Mouse (Mus musculus) kidney, postnatal 4 days (tissue): ENCODE results near the gene Sall4.
"Not testable (repeated sequence)": the region's sequence is repeated elsewhere in the genome, so short reads cannot be mapped to it uniquely, and the experiment has no call there.

Experiments
- DNase-seq, 2 experiments: peaks; one replicate each; pipeline ENCODE4 v3.0.0; 2021; ENCODE audit warnings: mixed read lengths in 2 of 2

Gene Sall4

GRCm38 (mm10) chr2:168767582-168767981 lies at the start of gene Sall4:
TSS of gene Sall4 (minus strand) at chr2:168767943.
- no peak for DNase-seq

GRCm38 (mm10) chr2:168813243-168813642 lies 45.5 kb upstream of the Sall4 start:
- DNase-seq = no peak

DNA sequence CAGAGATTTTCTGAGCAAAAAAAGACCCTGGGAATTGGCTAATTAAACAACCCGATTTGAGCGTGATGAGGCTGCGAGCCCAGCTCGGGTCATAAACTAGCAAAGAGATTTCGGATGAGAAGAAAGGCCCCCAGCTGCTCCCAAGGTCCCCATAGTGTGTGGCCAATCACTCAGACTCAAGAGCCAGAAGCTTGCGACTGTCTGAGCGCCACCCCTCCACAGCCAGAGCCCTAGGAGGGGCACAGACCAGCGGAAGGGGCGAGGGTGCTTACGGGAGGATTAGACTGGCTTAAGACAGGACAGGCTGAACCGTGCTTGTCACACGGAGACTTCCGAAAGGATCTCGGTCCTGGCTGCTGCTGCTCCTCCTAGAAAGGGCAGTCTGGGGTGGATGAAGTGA lies 42.2 kb upstream of the Sall4 start:
- peak; percentile 7 to 9 for DNase-seq

- peak in 1 of 2 experiments; percentile 4 for DNase-seq
Observed at GRCm38 (mm10) chr2:168807681-168808080, 39.9 kb upstream of the Sall4 start.

- DNase-seq = no peak
Observed at GRCm38 (mm10) chr2:168803849-168804248, 36.1 kb upstream of the Sall4 start.

DNA sequence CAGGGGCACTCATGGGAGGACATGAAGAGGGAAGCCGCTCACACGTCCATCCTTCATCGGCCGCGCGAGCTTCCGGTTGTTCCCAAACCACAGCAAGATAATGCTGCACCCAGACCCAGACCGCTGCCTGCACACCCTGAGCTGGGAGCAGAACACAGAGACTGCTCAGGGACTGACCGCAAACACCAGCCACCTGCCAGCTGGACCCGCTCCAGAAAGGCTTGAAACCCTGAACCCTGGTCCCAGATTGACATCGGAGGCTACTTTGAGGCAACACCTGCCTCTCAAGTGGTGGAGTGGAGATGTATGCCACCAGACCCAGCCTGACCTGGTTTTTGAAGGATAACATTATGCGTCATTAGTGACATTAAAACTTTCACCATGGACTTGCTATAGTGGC lies 31.6 kb upstream of the Sall4 start:
- DNase-seq = no peak

GRCm38 (mm10) chr2:168798921-168799320 lies 31.2 kb upstream of the Sall4 start:
- no peak for DNase-seq

GRCm38 (mm10) chr2:168791115-168791802 lies 23.5 kb upstream of the Sall4 start:
- DNase-seq = no peak

GRCm38 (mm10) chr2:168786174-168786573 lies 18.4 kb upstream of the Sall4 start:
- DNase-seq = no peak

GRCm38 (mm10) chr2:168780596-168780995 lies 12.9 kb upstream of the Sall4 start:
- no peak for DNase-seq

- peak in 1 of 2 experiments; percentile 25 for DNase-seq
Observed at GRCm38 (mm10) chr2:168780024-168780423, 12.3 kb upstream of the Sall4 start.

GRCm38 (mm10) chr2:168777481-168777880 lies 9.7 kb upstream of the Sall4 start:
- no peak for DNase-seq

- no peak for DNase-seq
Observed at GRCm38 (mm10) chr2:168776238-168776637, 8.5 kb upstream of the Sall4 start.

GRCm38 (mm10) chr2:168769259-168769658 lies 1.5 kb upstream of the Sall4 start:
- no peak for DNase-seq

- peak; percentile 29 to 39 for DNase-seq
Observed at GRCm38 (mm10) chr2:168766538-168767361, 993 bp downstream of the Sall4 start.

- DNase-seq = peak; percentile 14 to 20
Observed at GRCm38 (mm10) chr2:168765696-168766537, 1.8 kb downstream of the Sall4 start.

GRCm38 (mm10) chr2:168765065-168765681 lies 2.6 kb downstream of the Sall4 start:
- DNase-seq = peak; percentile 82 to 84

GRCm38 (mm10) chr2:168764460-168764867 lies 3.3 kb downstream of the Sall4 start:
- no peak for DNase-seq

DNA sequence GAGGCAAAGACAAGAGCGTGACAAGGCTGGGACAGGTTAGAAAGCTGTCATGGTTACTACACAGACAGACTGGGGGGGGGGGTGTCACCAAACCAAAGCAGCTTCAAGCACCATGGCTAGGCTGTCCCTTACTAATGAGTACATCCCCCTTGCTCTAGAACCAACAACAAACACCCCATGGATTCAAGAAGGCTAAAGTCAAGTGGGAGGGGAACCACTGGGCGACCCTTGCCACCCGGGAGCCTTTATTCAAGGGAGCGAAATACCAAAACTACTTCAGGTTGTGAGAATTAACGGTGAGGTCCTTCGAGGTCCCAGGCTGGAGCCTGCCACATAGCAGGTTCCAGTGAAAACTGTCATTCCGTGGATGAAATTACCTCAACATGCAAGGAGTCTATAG lies 4.0 kb downstream of the Sall4 start:
- no peak for DNase-seq

- DNase-seq = no peak
Observed at GRCm38 (mm10) chr2:168762411-168762815, 5.3 kb downstream of the Sall4 start.

DNA sequence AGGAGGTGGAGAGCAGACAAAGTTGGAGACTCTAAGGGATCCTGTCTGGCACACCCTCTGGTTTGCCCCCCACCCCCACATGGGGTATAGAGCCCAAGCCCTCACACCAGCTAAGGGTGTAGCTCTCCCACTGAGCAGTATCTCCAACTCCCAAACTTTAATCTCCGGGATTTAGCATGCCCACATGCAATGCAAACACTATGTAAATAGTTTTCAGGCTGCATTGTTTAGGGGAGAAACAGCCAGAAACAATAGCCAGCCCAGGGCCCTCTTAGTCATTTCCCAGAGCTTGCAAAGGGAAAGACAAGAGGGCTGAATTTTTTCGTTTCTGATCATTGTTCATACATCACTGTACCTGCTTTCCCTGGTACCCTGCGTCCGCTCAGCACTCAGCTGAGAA lies 5.8 kb downstream of the Sall4 start:
- no peak for DNase-seq

DNA sequence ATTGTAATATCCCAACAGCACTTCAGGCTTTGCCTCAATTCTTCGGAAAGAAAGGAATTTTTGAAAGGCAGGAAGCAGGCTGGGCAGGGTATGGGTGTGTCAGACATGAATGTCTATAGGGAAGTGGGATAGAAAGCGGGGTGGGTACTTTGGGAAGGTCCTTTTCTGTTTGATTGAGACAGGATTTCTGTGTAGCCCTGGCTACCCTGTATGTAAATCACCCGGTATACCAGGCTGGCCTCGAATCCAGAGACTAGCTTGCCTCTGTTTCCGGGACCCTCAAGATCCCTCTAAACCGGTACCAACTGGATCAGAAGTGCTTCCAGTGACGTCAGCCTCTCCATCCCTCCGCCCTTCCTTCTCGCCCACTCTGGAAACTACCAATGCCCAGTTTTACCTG lies 6.6 kb downstream of the Sall4 start:
- no peak for DNase-seq

DNA sequence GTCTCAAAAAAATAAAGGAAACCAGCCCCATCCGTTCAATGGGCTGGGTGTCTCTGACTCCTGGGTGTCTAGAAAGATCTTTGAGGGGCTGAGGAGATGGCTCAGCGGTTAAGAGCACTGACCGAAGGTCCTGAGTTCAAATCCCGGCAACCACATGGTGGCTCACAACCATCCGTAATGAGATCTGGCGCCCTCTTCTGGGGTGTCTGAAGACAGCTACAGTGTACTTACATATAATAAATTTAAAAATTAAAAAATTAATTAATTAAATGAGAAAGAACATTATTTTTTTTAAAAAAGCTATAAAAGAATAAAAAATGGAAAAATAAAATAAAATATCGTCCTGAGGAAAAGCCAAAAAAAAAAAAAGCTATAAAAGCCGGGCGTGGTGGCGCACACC lies 23.3 kb downstream of the Sall4 start:
- not testable (repeated sequence) for DNase-seq
